Mouse (Mus musculus) neutrophil, adult 5-6 weeks (primary cell): ENCODE results near the gene Cwc25. TPM values are rescaled to one million over a fixed set of nuclear protein-coding genes. Genes with fewer than 3 reads are reported as not detected.
"Not testable (repeated sequence)": the region's sequence is repeated elsewhere in the genome, so short reads cannot be mapped to it uniquely, and the experiment has no call there.

Experiments
- ATAC-seq: fragments of 151-379, 151-347 bp; 2 replicates; pipeline ENCODE4 v1.8.0; 2017; ENCODE audit warnings: mild to moderate bottlenecking, moderate TSS enrichment; ENCODE audit not compliant: insufficient number of reproducible peaks, poor library complexity, low FRiP score, severe bottlenecking; ENCODE audit errors: extremely low read depth
- total RNA-seq: library from RNA; stranded (forward); fragments of 200-1000 nt; gene quantifications from 2 replicates; pipeline ENCODE4 v1.2.3, GENCODE M21; 2017

The Cwc25 gene
- total RNA-seq, 1 experiment from 2014 or later = 41.2 TPM

DNA sequence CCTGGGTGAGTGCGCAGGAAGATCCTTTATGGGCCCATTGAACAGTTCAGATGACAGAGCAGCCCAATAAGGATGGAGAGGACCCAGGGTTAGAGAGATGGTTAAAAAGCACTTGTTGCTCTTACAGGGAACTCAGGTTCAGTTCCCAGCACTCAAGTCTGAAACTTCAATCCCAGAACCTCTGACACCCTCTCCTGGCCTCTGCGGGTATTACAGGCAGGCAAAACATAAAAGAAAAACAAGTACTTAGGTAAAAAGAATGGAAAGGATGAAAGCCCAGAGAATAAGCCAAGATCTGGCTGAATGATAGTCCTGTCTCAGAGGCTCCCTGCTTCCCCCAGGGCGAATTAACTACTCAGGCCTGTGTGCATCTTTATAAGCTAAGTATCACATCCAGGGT lies 27.2 kb downstream of the Cwc25 start:
- no peak for ATAC-seq

DNA sequence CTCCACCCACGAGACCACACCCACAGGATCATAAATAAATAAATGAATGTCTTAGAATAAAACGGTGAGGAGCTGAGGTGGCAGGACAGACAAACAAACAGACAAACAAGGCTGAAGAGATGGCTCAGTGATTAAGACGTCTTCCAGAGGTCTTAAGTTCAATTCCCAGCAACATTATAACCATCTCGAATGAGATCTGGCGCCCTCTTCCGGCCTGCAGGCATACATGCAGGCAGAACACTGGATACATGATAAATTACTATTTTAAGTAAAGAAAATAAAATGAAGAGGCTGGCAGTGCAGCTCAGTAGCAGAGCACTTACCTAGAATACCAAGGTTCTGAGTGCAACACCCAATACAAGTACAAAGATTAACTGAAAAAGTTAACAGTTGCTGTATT lies 27.7 kb downstream of the Cwc25 start:
- ATAC-seq = no peak

DNA sequence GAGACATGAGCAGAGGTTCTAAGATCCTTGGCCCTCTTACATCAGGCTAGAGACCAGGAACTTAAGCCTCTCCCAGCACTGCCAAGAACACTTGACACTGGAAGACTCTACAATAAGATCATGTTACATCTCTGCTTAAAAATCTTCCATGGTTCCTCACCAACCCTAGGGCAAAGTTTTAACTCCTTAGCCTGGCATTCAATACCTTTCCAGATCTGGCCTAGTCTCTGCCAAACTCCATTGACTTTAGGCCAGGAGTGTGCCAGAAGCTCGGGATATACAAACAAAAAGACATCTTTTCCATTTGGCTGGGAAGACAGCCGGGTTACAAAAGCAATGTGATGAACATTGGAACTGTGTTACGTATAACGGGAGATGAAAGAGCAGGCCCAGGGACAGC lies 28.8 kb downstream of the Cwc25 start:
- no peak for ATAC-seq

DNA sequence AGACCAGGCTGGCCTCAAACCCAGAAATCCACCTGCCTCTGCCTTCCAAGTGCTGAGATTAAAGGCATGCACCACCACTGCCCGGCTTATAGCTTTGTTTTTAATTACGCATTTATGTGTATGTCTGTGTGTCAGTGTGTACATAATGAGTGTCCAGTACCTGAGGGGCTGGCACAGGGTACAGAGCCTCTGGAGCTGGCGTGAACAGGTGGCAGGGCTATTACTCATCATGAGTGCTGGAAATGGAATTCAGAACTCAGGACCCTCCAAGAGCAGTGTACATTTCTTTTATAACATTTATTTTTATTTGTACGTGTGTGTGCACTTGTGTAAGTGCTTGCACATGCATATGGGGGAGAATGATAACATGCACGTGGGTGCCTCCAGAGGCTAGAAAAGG lies 29.7 kb downstream of the Cwc25 start:
- no peak for ATAC-seq

DNA sequence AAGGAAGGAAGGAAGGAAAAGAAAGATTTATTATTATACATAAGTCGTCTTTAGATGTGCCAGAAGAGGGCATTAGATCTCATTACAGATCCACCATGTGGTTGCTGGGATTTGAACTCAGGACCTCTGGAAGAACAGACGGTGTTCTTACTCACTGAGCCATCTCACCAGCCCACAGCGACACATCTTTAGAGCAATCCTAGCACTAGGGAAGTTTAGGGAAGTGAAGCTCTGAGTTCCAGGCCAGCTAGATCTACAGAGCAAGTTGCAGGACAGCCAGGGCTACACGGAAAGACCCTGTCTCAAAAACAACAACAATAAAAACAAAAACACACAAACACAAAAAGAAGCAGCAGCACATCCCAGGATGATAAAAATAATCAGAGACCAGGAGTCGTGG lies 31.5 kb downstream of the Cwc25 start:
- not testable (repeated sequence) for ATAC-seq

DNA sequence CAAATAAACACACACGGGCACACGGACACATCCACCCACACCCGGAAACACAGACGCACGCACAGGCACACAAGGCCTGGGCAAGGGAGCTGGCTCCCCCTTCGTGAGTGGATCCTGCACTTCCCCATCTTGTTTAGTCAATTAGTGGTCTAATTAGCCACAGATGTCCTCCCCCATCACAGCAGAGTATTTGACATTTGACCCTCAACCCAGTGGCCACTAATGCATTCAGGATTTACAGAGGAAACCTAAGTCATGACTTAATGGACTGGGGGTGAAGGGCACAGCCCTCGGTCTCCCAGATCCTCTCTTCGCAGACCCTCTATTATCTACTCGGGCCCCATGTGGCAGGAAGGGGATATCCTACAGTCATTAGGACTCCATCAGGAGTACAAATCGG lies 32.7 kb downstream of the Cwc25 start:
- ATAC-seq = no peak

DNA sequence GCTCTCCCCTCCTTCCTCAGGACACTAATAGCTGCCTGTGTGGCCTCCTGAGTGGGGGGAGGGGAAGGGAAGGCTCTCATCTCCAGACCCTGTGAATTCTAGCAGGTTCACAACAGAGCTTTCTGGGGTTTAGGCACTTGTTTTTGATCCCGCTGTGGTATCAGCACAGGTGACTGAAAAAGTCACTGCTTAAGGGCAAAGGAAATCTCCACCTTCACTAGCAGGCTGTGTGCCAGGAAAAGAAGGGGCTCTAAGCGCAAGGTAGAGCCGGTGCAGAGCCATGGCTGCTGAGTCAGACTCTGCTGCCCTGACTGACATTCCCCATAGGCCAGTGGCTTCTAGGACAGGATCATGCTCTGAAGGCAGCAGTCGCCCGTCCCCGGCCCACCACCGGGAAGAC lies 37.6 kb downstream of the Cwc25 start:
- ATAC-seq = no peak

DNA sequence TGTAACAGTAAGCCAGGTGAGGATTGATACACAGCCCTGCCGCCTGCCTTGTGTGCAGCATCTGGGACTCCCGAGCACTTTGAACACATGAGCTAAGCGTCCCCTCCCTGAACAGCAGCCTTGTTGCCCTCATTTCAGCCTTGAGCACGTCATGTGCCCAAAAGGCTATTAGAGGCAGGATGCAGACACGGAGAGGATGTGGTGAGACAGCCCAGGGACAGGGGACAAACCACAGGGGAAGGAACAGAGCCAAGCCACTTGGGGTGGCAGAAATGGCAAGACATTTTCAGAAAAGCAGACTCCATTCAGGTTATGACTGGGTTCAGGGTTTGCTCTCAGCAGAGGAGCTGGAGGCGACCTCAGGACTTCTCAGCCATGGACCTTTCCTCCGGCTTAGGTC lies 38.0 kb downstream of the Cwc25 start:
- ATAC-seq = peak; percentile 68; the same call in 1 of the 2 replicates

DNA sequence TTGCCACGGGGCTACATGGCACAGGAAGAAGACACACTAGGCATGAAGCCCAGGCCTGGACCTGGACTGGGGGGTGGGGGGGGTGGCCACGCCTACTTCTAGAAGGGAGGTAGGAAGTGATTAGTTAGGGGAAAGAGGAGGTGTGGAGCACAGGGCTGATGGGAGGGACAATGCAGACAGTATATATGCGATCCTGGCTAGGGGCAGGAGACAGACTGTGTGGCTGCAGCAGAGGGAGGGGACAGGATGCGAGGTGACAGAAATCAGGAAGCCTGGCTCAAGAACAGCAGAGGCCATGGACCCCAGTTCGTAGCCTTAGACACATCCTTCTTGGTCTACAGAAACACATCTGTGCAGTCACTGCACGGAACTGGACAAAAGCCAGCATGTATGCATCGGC lies 42.6 kb downstream of the Cwc25 start:
- no peak for ATAC-seq

DNA sequence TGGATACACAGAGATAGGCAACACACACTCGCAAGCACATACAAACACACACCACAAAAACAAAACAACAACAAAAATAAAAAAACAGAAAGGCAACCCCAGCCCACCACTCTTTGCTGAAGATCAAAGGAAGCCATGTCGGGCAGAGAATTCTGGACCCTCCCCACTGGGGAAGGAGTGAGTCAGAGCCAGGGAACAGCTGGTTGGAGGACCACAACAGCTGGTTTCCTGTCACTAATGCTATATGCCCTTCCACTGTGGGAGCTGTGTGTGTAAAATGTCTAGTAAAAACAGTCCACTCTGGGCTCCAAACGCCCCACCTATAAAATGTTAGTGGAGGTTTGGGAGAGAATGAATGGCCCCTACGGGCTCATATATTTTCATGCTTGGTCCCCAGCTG lies 45.0 kb downstream of the Cwc25 start:
- ATAC-seq = no peak

DNA sequence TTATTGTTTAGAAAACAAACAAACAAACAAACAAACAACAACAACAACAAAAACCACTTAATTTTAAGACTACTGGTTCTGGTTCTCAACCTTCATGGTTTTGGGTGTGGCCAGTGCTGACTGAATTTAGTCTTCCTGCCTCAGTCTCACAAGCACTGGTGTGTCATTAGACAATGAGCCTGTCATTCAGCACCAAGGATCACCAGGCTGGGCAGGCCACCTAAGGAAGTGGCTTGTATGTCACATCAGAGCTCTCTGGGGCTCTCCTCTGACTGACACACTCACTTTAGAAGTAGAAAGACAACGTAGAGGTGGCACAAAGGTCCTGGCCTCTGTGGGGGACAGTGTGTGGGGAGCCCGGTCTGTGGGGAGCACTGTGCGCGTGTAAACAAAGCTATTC lies 47.3 kb downstream of the Cwc25 start:
- peak; percentile 23; the same call in 1 of the 2 replicates for ATAC-seq

DNA sequence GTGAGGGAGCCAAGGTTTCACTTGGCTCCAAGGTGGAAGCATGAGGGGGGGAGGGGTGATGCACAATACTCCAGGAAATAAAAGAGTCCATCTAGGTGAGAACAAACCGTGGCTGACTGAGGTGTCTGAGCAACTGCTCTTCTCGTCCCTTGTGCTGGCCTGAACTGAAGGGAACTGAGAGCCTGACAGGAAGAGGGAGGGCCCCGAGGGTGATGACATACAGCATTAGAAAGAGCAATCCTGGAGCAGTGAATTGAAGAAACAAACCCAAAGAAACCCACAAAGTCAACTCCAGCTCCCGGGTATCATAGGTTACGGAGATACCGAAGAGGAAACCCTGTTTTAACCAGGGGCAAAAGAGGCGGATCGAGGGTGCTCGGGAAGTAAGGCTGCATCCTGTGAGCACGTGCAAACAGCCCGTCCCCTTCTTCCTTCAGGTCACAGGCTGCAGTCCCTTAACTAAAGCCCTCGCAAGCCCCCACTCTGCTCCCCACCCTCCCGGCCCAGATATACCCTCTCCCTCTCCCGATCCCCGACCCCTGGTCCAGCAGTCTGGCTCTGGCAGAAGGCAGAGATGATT lies 48.0 kb downstream of the Cwc25 start:
- peak; percentile 59 for ATAC-seq

DNA sequence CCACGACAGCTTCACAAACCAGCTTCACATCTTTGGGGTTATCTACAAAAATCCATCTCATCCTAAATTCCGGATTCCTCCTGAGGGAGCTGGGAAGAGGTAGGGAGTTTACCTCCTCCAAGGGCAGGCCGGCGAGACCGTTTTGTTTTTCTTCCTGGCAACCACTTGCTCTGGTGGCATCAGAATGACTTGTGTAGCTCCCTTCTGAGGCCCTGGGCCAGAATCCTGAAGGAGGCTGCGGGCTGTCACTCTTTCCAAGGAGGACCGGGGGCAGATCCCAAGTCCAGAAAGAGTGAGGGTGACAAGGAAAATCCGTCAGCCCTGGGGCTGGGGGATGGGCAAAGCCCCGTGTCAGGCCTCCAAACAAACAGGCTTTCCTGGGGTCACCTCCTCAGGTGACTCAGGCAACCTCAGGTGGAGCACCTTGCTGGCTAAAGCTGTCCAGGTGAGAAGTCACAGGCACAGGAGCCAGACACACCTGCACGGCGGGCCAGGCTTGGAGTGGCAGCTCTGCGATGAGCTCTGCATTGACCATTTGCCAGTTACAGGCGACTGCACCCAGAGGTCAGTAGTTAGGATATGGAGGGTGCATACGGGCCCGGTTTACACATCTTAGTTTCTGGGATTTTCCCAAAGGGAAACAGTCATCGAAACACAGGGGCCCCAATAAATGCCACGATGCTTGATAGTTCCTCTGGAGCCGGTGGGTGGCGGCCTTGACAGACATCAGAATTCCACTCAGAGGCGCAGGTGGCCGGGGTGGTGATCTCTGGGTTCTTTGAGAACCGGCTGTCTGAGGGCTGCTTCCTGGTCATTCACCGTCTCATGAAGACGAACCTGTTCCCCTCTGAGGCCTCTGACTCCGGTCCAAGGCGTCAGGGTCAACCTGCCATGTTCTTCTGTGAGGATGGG lies 48.7 kb downstream of the Cwc25 start:
- ATAC-seq = no peak

DNA sequence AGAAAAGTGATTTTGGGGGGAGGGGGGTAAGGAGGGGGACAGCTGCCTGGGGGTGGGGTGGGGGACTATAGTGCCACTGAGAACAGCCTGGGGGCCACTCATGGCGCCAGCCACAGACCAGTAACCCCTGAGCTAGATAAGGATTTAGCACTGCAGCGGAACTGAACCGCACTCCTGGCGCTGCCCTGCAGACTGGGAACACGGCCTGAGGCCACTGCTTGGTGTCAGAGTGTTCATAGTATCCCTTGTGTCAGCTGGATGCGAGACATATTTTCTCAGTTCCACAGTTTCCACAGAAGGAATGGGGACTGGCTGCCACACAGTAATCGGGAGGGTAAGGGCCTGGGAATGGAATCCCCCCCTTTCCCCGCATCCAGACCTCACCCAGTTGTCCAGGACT lies 50.3 kb downstream of the Cwc25 start:
- ATAC-seq = no peak

DNA sequence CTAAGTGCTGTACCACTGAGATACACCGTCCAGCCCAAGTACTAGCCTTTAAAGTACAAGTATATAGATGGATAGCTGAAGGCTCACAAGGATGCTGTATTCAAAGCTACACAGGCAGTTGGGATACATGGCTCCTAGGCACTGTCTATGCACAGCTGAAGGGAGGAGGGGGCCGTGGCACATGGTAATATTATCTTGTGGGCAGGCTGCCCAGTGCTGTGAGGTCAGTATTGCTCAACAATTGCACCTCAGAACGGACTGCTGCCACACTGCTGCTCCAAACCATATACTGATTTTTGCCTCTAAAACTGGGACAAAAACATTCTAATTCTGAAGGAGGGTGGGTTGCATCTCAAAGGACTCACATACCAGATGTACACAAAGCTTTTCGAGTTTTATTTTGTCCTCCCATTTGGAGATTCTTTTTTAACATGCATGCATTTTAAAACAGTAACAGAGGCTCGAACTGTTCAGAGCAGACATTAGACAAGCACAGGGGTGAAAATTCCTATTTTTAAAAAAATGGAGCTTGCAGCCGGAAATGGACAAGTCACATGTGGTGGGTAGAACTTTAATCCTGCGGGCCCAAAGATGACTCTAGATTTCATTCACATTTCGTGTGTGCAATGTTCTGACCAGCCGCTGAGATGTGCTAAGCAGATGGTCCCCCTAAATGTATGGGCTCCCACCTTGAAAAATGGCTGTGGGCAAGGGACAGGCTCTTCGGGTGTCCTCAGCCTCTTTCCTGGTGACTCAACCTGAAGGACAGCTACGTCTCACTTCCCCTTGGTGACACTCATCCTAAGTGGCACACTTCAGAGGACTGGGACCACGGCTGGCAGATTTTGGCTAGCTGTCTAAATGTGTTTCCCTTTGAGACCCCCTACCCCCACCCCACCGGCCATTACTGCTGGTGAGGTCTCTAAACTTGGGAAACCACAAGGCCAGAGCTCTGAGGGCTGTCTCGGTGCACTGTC lies 51.3 kb downstream of the Cwc25 start:
- no peak for ATAC-seq

DNA sequence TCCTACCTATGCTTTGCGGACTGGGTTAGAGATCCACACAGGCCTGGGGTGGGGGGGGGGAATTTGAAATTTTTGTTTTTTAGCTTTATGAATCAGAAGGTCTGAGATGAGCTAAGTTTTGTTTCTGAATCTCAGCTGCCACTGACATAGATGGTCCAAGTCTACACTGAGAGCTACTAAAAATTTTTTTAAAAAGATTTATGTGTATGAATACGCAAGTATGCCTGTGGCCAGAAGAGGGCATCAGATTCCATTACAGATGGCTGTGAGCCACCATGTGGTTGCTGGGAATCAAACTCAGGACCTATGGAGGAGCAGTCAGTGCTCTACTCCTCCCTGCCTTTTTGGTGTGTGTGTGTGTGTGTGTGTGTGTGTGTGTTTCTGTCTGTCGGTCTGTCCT lies 52.0 kb downstream of the Cwc25 start:
- no peak for ATAC-seq

DNA sequence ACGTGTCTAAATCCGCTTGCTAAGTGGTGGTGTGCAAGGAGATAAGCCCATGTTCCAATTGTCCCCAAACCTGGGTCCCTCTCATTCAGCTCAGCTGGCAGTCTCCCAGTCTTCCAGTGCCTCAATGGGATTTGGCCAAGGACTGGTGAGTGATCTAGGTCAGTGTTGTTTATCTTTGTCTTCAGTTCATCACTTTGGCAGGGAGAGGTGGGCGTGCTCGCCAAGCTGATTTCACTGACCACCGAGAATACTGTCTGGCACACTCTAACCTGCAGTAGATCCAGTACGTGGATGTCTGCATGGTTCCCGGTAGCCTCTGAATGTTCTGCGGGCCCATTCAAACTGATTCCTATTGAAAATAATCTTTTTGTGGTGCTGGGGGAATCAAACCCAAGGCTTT lies 52.5 kb downstream of the Cwc25 start:
- ATAC-seq = no peak

DNA sequence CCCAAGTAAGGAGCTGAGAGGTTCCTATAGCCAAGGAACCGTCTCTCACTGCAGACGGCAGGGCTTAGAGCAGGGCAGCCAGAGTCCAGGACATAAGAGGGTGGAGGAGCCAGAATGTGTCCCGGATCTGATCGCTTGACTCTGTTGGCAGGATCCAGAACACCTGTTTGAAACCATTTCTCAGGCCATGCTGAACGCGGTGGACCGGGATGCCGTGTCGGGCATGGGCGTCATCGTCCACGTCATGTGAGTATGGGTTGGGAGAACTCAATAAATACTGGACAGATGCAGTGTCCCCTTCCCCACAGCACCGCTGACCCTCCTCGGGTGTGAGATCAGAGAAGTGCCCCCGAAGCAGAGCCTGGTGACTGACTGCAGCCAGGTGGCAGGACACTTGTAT lies 54.1 kb downstream of the Cwc25 start:
- ATAC-seq = no peak

DNA sequence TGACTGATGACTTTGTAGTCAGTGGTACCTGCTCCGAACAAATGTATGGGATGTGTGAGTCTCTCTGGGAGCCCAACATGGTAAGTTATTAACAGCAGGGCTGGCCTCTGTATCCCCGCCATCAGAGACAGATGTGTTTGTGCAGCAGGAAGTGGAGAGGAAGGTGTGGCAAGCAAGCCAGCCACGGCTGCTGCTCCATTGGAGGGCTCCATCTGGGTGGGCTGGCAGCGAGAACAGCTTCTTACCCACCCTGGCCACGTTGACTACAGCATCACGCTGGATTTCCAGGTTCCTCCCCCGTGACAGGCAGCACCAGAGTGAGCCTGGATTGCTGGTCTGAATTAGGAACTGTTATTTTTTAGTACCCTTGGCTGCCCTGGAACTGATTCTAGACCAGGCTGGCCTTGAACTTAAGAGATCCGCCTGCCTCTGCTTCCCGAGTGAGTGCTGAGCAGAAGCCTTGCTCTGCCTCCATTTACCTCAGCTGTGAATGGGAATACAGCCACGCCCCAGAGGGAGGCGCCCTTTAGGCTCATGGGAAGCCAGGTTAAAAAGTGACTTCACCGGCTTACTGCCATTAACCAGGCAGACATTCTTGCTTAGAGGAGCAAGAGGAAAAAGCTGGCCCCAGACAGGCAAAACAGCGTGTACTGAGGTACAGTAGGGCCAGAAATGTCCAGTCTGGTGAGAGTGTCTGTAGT lies 55.0 kb downstream of the Cwc25 start:
- ATAC-seq = no peak
